Mouse (Mus musculus) olfactory bulb, adult 2 months (tissue): Measurements from ENCODE around the gene Perp. TPM values are rescaled to one million over a fixed set of nuclear protein-coding genes. Genes with fewer than 3 reads are reported as not detected.
A peak's percentile ranks its signal among the peaks of the same experiment; 100 is the strongest.

Experiments used
- H3K27ac ChIP-seq: fragments of 200-500 bp; 2 replicates; pipeline ENCODE4 v1.5.1; 2012; ENCODE audit warnings: low read depth, low read length; ENCODE audit not compliant: insufficient read depth
- H3K4me1 ChIP-seq: fragments of 200-500 bp; 2 replicates; pipeline ENCODE4 v1.6.1; 2012; ENCODE audit warnings: low read length; ENCODE audit not compliant: control insufficient read depth, insufficient read depth
- H3K4me3 ChIP-seq: fragments of 200-500 bp; 2 replicates; pipeline ENCODE4 v1.5.1; 2012; ENCODE audit warnings: mild to moderate bottlenecking, low read depth, low read length, moderate library complexity; ENCODE audit not compliant: insufficient read depth
- CTCF ChIP-seq: fragments of 200-500 bp; IDR thresholded peaks from 2 replicates; pipeline ENCODE4 v1.5.1; 2012; ENCODE audit warnings: low read depth, mild to moderate bottlenecking, low read length, moderate library complexity; ENCODE audit not compliant: insufficient read depth
- POLR2A ChIP-seq: fragments of 200-500 bp; IDR thresholded peaks from 2 replicates; pipeline ENCODE4 v1.6.1; 2012; ENCODE audit warnings: mild to moderate bottlenecking, low read depth, low read length, moderate library complexity; ENCODE audit not compliant: insufficient read depth
- WGBS: fragments of 180-500 bp; shearing (Covaris S2); methylation state at CpG from one replicate; pipeline ENCODE4 v1.1.7; 2018; 5-methylcytosine and 5-hydroxymethylcytosine counted together
- polyA plus RNA-seq: library from polyadenylated mRNA; stranded (reverse); fragments of >200 nt; gene quantifications from 2 replicates; pipeline ENCODE4 v1.2.4, GENCODE M21; 2012; ENCODE audit warnings: low replicate concordance; ENCODE audit not compliant: missing spikeins, insufficient read depth, insufficient read length

The Perp gene
- polyA plus RNA-seq, 1 experiment = not detected

DNA sequence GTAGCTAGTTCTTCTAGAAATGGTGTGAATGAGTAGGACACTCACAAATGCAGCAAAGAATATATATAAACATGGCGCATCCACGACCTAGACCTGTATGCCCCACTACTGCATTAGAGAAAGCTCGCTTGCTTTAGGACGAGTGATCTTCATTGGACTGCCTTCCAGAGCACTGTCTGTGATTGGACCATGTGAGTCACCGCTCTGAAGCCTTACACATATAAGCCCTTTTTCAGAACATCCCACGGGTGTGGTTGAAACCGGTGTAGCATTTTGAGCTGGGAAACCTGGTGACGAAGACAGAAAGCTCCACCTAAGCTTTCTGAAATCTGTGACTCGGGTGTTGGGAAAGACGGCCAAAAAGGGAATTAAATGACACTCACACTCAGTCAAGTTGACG, 16.0 kb downstream of the Perp start:
- TF ChIP-seq CTCF (no peak), POLR2A (no peak)
- Histone ChIP-seq H3K4me1 (peaks cover 3% of the 10 kb centered on the region; the same call in 1 of the 2 replicates), H3K27ac (no peak overlapping the region), H3K4me3 (no peak overlapping the region)
- WGBS = 85% methylated on average over 11 of the region's 11 CpGs

DNA sequence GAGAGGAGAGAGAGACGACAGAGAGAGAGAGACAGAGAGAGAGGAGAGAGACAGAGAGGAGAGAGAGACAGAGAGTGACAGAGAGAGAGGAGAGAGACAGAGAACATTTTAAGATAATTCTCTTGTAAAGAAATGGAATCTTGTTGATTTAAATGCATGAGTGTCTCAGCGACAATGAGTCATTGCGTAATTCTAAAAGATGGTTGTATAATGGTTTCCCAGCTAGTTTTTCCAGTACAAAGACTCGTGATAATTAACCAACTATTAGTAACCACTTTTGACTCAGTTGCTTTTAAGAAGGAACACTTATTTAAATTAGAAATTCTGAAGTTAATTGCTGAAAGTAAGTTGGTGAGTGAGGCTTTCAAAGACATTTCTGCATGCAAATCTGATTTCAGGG, 16.6 kb downstream of the Perp start:
- H3K4me3 ChIP-seq = no peak overlapping the region
- 37% methylated on average over 4 of the region's 4 CpGs for WGBS
- H3K4me1 ChIP-seq = peaks cover 3% of the 10 kb centered on the region; the same call in 1 of the 2 replicates
- no peak for TF ChIP-seq CTCF
- no peak for TF ChIP-seq POLR2A
- no peak overlapping the region for H3K27ac ChIP-seq

DNA sequence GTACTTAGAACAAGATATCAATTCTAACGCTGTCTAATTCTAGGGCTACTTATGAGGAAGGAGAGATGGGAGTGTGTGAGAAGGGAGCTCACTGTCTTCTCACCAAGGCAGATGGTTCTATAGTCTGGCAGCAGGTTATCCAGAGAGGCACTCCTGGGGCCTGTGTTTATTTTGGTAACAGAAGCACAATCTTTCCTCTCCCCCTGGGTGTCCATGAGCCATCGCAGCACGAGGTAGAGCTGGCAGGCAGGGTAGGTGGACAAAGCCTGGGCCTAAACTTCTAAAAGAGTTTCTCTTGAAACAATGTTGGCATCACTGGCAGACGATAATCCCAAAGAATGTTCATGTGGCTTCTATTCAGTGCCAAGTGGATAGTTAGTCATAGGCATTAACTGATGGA, 18.5 kb downstream of the Perp start:
- TF ChIP-seq POLR2A (no peak), CTCF (no peak)
- no peak overlapping the region for H3K4me3 ChIP-seq
- H3K27ac ChIP-seq = no peak overlapping the region
- peaks cover 3% of the 10 kb centered on the region; the same call in 1 of the 2 replicates for H3K4me1 ChIP-seq
- 78% methylated on average over 4 of the region's 4 CpGs for WGBS

DNA sequence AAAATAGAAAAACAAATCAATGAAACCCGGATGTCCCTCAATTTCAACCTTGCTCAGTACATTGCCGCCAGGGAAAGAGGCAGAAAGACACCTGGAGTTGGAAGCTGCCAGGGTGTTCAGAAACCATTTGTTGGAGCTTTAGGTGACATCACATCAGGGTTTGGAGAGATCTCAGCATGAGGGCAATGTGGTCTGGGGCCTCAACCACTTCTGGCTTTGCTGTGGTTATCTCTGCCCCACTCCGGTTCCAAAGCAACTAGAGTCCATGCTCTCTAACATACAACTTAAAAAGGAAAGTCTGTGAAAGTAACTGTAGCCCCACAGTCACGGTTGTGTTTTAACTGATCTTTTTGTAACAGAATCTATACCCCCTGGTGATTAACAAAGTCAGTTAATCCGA, 19.9 kb downstream of the Perp start:
- WGBS = 46% methylated on average over 5 of the region's 5 CpGs
- H3K4me3 ChIP-seq = no peak overlapping the region

DNA sequence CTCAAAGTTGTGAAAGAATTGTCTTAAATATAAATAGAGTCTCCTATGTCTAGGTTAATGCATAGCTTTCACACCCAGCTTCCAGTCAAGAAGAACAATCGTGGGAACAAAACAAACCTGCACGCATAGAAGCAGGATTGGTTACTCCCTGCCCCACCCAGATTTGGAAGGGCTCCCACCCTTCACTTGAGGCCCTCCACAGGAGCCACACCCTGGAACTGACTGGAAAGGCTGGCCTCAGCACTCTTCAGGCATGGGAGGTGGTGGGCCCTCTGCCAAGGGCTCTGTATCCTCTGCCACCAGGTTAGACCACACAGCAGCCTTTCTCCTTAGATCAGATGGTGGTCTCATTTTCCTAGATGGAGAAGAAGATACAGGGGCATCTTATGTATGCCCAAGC, 26.2 kb downstream of the Perp start:
- Histone ChIP-seq H3K27ac (no peak overlapping the region), H3K4me1 (no peaks in the 10 kb centered on the region), H3K4me3 (no peak overlapping the region)
- 91% methylated on average over 2 of the region's 2 CpGs for WGBS
- TF ChIP-seq CTCF = no peak
- no peak for TF ChIP-seq POLR2A

More for the DNA sequence above, 19.9 kb downstream of the Perp start:
- Histone ChIP-seq H3K27ac (no peak overlapping the region), H3K4me1 (peaks cover under 1% of the 10 kb centered on the region; the same call in 1 of the 2 replicates)
- TF ChIP-seq POLR2A (no peak), CTCF (no peak)

DNA sequence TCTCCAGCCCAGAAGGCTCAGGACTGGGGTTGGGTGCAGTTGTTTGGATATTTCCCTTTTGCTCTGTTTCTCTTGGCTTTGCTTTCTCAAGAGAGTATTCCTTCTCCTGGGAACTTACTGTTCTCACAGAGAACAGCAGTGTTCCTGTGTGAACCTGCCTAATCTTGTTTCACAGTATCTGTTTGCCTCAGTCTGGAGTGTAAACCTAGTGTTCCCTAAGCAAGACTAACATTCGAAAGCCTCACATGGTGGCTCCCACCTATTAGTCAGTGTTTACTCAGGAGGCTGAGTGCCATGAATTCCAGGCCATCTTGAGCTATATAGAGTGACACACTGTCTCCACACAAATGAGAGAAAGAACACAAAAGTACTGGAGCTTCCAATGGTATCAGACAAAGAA, 31.4 kb downstream of the Perp start:
- Histone ChIP-seq H3K27ac (0 out of 2 replicates have a peak overlapping the region, but pooled peaks have one; percentile 1), H3K4me3 (no peak overlapping the region), H3K4me1 (no peaks in the 10 kb centered on the region)
- WGBS = 47% methylated on average over 1 of the region's 1 CpGs
- TF ChIP-seq CTCF = no peak
- no peak for TF ChIP-seq POLR2A

DNA sequence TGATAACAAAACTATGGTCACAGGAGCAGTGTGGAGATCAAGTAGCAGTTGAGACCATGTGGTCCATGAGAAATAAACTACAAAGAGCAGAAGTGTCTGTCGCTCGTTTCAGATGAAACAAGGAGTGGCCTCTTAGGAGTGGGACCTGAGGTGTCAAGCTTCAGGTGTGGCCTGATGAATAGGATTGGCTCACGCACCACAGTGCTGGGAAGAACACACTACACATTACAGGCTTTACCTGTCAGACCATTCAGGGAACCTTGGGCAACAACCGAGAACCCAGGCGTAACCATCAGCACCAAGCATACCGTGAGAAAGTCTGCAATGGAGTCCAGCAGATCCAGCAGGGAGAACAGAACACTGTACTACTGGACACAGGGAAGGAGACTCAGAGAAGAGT, 33.3 kb downstream of the Perp start:
- WGBS = 96% methylated on average over 6 of the region's 6 CpGs
- Histone ChIP-seq H3K4me1 (no peaks in the 10 kb centered on the region), H3K4me3 (no peak overlapping the region), H3K27ac (no peak overlapping the region)
- TF ChIP-seq POLR2A = no peak
- no peak for TF ChIP-seq CTCF

DNA sequence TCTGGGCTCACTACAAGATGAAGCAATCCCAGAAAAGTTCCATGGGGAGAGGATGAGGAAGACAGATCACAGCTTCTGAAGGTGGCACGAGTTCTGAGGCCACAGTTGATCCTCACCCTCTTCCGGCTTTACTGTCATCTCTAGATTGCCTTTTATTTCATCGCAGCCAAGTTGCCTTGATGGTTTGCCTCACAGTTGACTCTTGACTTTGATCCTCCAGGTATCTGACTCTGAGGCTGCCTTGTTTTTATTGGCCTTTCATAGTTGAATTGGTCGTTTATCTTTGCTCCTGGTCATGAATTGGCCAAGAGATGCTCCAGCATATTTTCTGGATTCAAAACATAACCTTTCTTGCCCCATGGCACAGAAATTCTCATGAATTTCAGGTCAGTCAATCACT, 34.3 kb downstream of the Perp start:
- Histone ChIP-seq H3K4me3 (no peak overlapping the region), H3K27ac (no peak overlapping the region), H3K4me1 (no peaks in the 10 kb centered on the region)
- WGBS = 79% methylated on average over 4 of the region's 4 CpGs
- TF ChIP-seq POLR2A (no peak), CTCF (no peak)

DNA sequence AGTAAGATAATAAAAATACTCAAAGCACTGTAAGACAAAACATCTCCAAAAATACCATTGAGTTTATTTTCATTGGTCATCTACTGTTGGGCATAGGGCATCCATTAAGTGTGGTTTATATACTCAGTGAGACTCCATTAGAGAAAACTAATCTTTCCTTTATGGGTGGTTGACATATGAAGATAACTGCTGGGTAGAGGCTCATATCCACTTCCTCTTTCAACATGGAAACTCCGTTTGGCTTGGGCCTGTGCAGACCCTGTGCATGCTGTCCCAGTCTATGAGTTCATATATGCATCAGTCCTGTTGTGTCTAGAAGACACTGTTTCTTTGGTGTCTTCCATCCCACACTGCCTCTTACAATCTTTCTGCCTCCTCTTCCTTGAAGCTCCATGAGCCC, 34.9 kb downstream of the Perp start:
- WGBS = 97% methylated on average over 1 of the region's 1 CpGs
- Histone ChIP-seq H3K4me1 (no peaks in the 10 kb centered on the region), H3K27ac (no peak overlapping the region), H3K4me3 (no peak overlapping the region)
- TF ChIP-seq POLR2A = no peak
- no peak for TF ChIP-seq CTCF

DNA sequence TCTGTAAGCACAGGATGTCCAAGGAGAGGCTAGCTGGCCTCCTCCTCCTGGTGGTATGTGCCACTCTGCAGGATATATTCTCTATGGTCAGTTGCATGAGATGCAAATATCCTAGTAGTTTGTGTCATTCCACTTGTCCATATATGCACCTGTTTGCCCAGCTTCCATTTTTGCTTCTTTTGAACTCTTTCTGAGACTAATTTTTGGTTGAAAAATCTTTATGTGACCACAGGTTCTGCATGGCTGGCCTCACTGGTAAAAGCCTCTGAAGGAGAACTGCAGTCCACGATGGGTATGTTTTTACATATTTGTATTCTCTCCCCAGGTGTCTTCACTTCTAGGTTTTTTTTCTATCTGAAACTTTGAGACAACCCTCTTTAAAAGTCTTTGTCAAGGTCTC, 37.4 kb downstream of the Perp start:
- H3K27ac ChIP-seq = no peak overlapping the region

More for the DNA sequence above, 37.4 kb downstream of the Perp start:
- 92% methylated on average over 1 of the region's 1 CpGs for WGBS
- no peak overlapping the region for H3K4me3 ChIP-seq
- 0 out of 2 replicates have a peak, but pooled peaks cover 2% of the 10 kb centered on the region for H3K4me1 ChIP-seq
- TF ChIP-seq CTCF (no peak), POLR2A (no peak)
